Mouse (Mus musculus) embryonic facial prominence, embryonic 14.5 days (tissue): Measurements from ENCODE around the gene Ctnnb1. TPM values are rescaled to one million over a fixed set of nuclear protein-coding genes. Genes with fewer than 3 reads are reported as not detected.

Experiments
- ATAC-seq: fragments of 200-750 bp; cut with Nextera tagmentation; 2 replicates; pipeline ENCODE4 v1.8.0; 2017; ENCODE audit warnings: low read depth, moderate number of reproducible peaks, moderate TSS enrichment
- DNase-seq: peaks from one replicate; pipeline ENCODE4 v3.0.0-alpha.2; 2015; ENCODE audit warnings: low spot score
- H3K27ac ChIP-seq: fragments of 300-500 bp; sonication (generic); replicated peaks from 2 replicates; pipeline ENCODE4 v1.5.1; 2014; ENCODE audit warnings: low read depth, mild to moderate bottlenecking, low read length, moderate library complexity
- H3K27me3 ChIP-seq: fragments of 300-500 bp; sonication (generic); replicated peaks from 2 replicates; pipeline ENCODE4 v1.6.1; 2014; ENCODE audit warnings: low read length; ENCODE audit not compliant: control insufficient read depth, insufficient read depth
- H3K36me3 ChIP-seq: fragments of 300-500 bp; sonication (generic); 2 replicates; pipeline ENCODE4 v1.6.1; 2014; ENCODE audit warnings: low read length, mixed read lengths; ENCODE audit not compliant: control insufficient read depth, insufficient read depth
- H3K4me1 ChIP-seq: fragments of 300-500 bp; sonication (generic); 2 replicates; pipeline ENCODE4 v1.6.1; 2014; ENCODE audit warnings: antibody characterized with exemption, low read length; ENCODE audit not compliant: control insufficient read depth, insufficient read depth
- H3K4me2 ChIP-seq: fragments of 300-500 bp; sonication (generic); 2 replicates; pipeline ENCODE4 v1.6.1; 2014; ENCODE audit warnings: low read depth, mild to moderate bottlenecking, low read length, moderate library complexity, mixed read lengths
- H3K4me3 ChIP-seq: fragments of 300-500 bp; sonication (generic); 2 replicates; pipeline ENCODE4 v1.5.1; 2014; ENCODE audit warnings: low read depth, mild to moderate bottlenecking, low read length
- H3K9ac ChIP-seq: fragments of 300-500 bp; sonication (generic); 2 replicates; pipeline ENCODE4 v1.6.1; 2014; ENCODE audit warnings: low read depth, mild to moderate bottlenecking, low read length, moderate library complexity, mixed read lengths
- H3K9me3 ChIP-seq: fragments of 300-500 bp; sonication (generic); 2 replicates; pipeline ENCODE4 v1.6.1; 2016; ENCODE audit warnings: low read length; ENCODE audit not compliant: control insufficient read depth
- WGBS: fragments of 180-500 bp; shearing (Covaris S2); extraction: QIAGEN DNeasy Blood & Tissue Kit; methylation state at CpG from one replicate; pipeline ENCODE4 v1.1.7; 2014; 5-methylcytosine and 5-hydroxymethylcytosine counted together
- polyA plus RNA-seq: library from polyadenylated mRNA; unstranded; fragments of >200 nt; fragmentation: Nextera tagmentation; extraction: Ambion mirVana; gene quantifications from 2 replicates; pipeline ENCODE4 v1.2.1, GENCODE M21; 2014

The Ctnnb1 gene
- polyA plus RNA-seq, 1 experiment from 2014 or later, result 716 TPM

GRCm38 (mm10) chr9:120896502-120896901, 32.5 kb upstream of the Ctnnb1 start:
- Histone ChIP-seq H3K4me1 (peaks cover 3% of the 10 kb centered on the region; the same call in 1 of the 2 replicates), H3K9ac (no peak overlapping the region), H3K4me3 (no peak overlapping the region), H3K27ac (no peak overlapping the region), H3K9me3 (no peaks in the 10 kb centered on the region), H3K36me3 (no peaks in the 10 kb centered on the region), H3K27me3 (no peaks in the 10 kb centered on the region), H3K4me2 (no peak overlapping the region)
- ATAC-seq (no peak), DNase-seq (no peak)
- 64% methylated on average over 5 of the region's 5 CpGs for WGBS

- Histone ChIP-seq H3K27ac (no peak overlapping the region), H3K36me3 (no peaks in the 10 kb centered on the region), H3K9ac (no peak overlapping the region), H3K4me1 (peaks cover 3% of the 10 kb centered on the region; the same call in 1 of the 2 replicates), H3K27me3 (no peaks in the 10 kb centered on the region), H3K4me3 (no peak overlapping the region), H3K9me3 (no peaks in the 10 kb centered on the region), H3K4me2 (no peak overlapping the region)
- WGBS, result 81% methylated on average over 4 of the region's 4 CpGs
- ATAC-seq (no peak), DNase-seq (no peak)
Measured at GRCm38 (mm10) chr9:120897269-120897668, 31.7 kb upstream of the Ctnnb1 start.

DNA sequence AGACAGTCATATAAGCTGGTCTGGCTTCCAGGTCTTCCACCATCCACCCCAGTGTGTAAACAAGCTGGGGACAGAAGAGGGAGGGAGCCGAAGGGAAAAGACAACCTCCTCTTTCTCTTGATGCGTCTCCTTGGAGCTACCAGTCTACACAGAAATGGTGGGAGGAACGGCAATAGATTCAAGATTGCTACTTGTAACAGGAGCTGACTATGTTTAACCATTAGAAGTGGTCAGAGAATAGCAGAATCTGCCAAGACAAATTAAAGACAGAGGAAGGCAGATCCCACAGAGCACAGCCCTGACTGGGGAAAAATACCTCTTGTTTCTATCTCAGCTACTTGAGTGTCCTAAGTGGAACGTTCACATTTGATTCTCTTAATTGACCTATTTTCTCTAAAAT, 29.2 kb upstream of the Ctnnb1 start:
- peak; percentile 57 for DNase-seq

DNA sequence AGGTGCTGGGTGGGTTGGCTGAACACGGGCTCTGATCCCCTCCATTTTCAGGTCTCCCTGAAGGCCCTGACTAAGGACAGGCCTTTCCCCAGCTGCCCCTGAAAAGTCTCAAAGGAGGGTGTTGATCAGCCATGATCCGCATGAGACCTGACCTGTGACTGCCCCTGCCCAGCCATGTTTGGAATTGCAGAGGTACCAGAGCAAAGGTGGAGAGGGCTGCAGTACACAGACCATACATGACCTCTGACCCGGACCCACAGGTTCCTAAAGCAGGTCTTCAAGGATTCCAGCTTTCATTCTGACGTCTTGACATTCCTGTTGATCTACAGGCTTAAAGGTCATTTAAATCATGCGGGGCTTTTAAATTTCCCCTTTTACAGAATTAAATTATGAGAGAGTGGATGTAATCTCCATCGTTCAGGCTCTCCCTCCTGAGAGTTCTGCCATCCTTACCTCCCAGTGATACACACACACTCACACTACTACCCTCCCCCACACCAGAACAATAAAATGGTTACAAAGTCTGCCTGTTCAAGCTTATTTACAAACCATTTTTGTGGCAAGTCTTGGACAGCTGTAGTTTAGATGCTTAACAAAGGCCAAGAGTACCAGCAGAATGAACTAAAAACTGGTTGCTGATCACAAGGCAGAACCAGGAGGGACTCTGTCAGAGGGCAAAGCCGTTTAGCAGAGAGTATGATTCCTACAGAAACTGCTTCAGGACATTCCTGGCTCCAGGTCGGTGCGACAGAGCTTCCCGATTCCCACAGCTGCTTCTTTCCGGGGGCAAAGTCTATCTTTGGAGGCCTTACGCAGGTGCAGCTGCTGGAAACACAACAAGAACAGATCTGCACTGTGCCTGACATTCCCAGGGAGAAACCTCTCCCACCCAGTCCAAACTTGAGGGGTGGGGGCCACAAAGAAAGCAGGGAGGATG, 28.4 kb upstream of the Ctnnb1 start:
- H3K4me2 ChIP-seq, result no peak overlapping the region
- H3K9me3 ChIP-seq, result no peaks in the 10 kb centered on the region
- no peak overlapping the region for H3K9ac ChIP-seq
- no peak overlapping the region for H3K4me3 ChIP-seq
- H3K27me3 ChIP-seq, result no peaks in the 10 kb centered on the region
- H3K27ac ChIP-seq, result no peak overlapping the region
- H3K4me1 ChIP-seq, result peaks cover 3% of the 10 kb centered on the region; the same call in 1 of the 2 replicates
- no peaks in the 10 kb centered on the region for H3K36me3 ChIP-seq
- WGBS, result 57% methylated on average over 12 of the region's 12 CpGs
- DNase-seq, result no peak
- no peak for ATAC-seq

More for the DNA sequence above, 29.2 kb upstream of the Ctnnb1 start:
- no peak overlapping the region for H3K27ac ChIP-seq
- H3K4me1 ChIP-seq, result peaks cover 3% of the 10 kb centered on the region; the same call in 1 of the 2 replicates
- no peak overlapping the region for H3K4me3 ChIP-seq
- 29% methylated on average over 4 of the region's 4 CpGs for WGBS
- H3K9ac ChIP-seq, result no peak overlapping the region
- H3K4me2 ChIP-seq, result no peak overlapping the region
- H3K36me3 ChIP-seq, result no peaks in the 10 kb centered on the region
- no peaks in the 10 kb centered on the region for H3K27me3 ChIP-seq
- ATAC-seq, result peak; percentile 53; the same call in 1 of the 2 replicates
- H3K9me3 ChIP-seq, result no peaks in the 10 kb centered on the region

DNA sequence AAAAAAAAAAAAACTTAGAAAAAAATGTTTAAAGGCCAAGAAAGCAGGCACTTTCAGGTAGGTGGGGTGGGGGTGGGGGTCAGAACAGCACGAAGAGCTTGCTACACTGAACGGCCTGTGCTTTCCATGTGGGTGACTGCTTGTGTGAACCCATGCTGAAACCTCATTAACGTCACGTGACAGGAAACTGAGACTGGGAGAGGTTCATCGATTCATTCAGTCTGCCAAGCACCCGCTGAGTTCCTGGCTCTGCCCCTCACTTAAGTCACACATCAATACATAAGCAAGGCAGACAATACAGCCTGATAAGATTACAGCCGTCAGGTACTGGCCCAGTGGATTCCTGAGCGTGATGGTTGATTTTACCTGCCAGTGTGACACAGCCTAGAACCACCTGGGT, 26.5 kb upstream of the Ctnnb1 start:
- H3K27ac ChIP-seq, result no peak overlapping the region
- 76% methylated on average over 8 of the region's 8 CpGs for WGBS
- H3K4me1 ChIP-seq, result peaks cover 3% of the 10 kb centered on the region; the same call in 1 of the 2 replicates
- no peaks in the 10 kb centered on the region for H3K27me3 ChIP-seq
- no peak overlapping the region for H3K9ac ChIP-seq
- H3K36me3 ChIP-seq, result no peaks in the 10 kb centered on the region
- no peaks in the 10 kb centered on the region for H3K9me3 ChIP-seq
- H3K4me3 ChIP-seq, result no peak overlapping the region
- no peak overlapping the region for H3K4me2 ChIP-seq
- ATAC-seq (no peak), DNase-seq (no peak)

- ATAC-seq, result no peak
- Histone ChIP-seq H3K27ac (no peak overlapping the region), H3K36me3 (no peaks in the 10 kb centered on the region), H3K9me3 (no peaks in the 10 kb centered on the region), H3K4me1 (no peaks in the 10 kb centered on the region), H3K4me3 (no peak overlapping the region), H3K4me2 (no peak overlapping the region), H3K9ac (no peak overlapping the region), H3K27me3 (no peaks in the 10 kb centered on the region)
- DNase-seq, result no peak
- 85% methylated on average over 6 of the region's 6 CpGs for WGBS
Measured at GRCm38 (mm10) chr9:120908461-120908860, 20.6 kb upstream of the Ctnnb1 start.

DNA sequence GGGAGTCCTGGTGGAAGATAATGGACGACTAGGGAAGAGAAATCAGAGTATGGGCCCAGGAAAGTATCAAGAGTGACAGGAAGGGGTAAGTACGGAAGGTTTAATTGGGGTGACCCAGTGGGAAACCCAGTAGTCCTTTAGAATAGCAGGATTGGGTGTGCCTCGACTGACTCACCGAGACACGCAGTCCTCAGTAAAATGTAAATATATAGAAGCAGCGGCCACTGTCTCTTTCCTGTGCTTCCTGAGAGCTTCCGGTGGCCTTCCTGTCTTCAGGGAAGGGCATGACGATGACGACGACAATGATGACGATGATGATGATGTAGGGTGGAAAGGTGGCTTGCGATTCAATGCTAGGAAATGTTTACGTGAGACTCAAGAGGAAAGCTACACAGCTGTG, 15.9 kb upstream of the Ctnnb1 start:
- Histone ChIP-seq H3K9me3 (peaks cover 4% of the 10 kb centered on the region; the same call in 1 of the 2 replicates), H3K4me3 (no peak overlapping the region), H3K36me3 (no peaks in the 10 kb centered on the region), H3K9ac (no peak overlapping the region), H3K27me3 (no peaks in the 10 kb centered on the region), H3K4me1 (no peaks in the 10 kb centered on the region), H3K4me2 (no peak overlapping the region), H3K27ac (no peak overlapping the region)
- 81% methylated on average over 13 of the region's 13 CpGs for WGBS
- no peak for ATAC-seq
- no peak for DNase-seq

DNA sequence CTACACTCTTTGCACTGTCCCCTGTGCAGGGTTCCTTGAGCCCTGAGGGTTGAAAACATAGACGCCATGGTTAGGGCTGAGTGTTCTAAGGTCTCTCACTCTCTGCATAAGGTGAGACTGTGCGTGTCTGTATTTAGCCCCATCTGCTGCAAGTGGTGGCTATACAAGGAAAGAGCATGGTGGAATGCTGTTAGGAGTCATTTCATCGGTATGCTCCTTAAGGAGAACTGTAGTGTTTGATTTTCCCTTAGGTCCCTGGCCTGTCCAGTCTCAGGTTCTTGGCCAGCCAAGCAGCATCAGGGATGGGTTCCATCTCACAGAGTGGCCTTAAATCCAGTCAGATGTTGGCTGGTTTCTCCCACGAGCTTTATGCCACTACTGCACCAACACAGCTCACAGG, 14.6 kb upstream of the Ctnnb1 start:
- ATAC-seq (no peak), DNase-seq (no peak)
- Histone ChIP-seq H3K9ac (no peak overlapping the region), H3K36me3 (no peaks in the 10 kb centered on the region), H3K4me1 (peaks cover 4% of the 10 kb centered on the region; the same call in 1 of the 2 replicates), H3K9me3 (peaks cover 4% of the 10 kb centered on the region; the same call in 1 of the 2 replicates), H3K4me2 (no peak overlapping the region), H3K4me3 (no peak overlapping the region), H3K27ac (no peak overlapping the region), H3K27me3 (no peaks in the 10 kb centered on the region)
- 77% methylated on average over 4 of the region's 4 CpGs for WGBS
